Mouse (Mus musculus) adrenal gland, postnatal 10 days (tissue): ENCODE measurements at regions not wholly inside any gene's neighbourhood (a gene's known extent, or its start where the extent isn't known, plus 50 kb on each side); places are given as distances from the start of the nearest gene placed in this dataset. TPM values are rescaled to one million over a fixed set of nuclear protein-coding genes. Genes with fewer than 3 reads are reported as not detected.

Experiments used
- microRNA-seq: library from miRNA; unstranded; fragments of <30 nt; microRNA quantifications from one replicate; pipeline ENCODE4 v1.2.0, GENCODE M21; 2021

Small RNAs in the stretch of these regions (microRNA-seq; reads per million reads assigned to microRNA genes)
- not detected for gene Gm24462
